Mouse (Mus musculus): ENCODE results near the gene Atg10. TPM values are rescaled to one million over a fixed set of nuclear protein-coding genes. Genes with fewer than 3 reads are reported as not detected.
"Not testable (repeated sequence)": the region's sequence is repeated elsewhere in the genome, so short reads cannot be mapped to it uniquely, and the experiment has no call there.

Atg10 gene
- polyA plus RNA-seq, 1 experiment from 2014 or later: 15.8 TPM

DNA sequence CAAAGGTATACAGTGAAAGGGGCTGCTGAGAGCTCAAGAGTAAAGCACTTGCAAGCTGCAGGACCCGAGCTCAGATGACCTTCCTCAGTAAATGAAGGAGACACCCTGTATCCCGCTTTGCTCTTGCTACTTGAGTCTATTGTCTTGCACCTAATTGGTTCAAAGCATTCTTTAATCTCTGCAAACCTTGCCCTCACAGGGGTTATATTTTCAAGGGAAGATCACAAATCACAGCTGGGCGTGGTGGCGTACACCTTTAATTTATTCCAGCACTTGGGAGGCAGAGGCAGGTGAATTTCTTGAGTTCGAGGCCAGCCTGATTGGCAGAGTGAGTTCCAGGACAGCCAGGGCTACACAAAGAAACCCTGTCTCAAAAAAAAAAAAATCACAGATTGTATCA, 298.6 kb downstream of the Atg10 start:
- H3K4me3 ChIP-seq: no peak overlapping the region
- 94% methylated on average over 5 of the region's 5 CpGs for WGBS
- H3K36me3 ChIP-seq: peaks cover 41% of the 10 kb centered on the region
- H3K27me3 ChIP-seq: no peaks in the 10 kb centered on the region
- no peaks in the 10 kb centered on the region for H3K9me3 ChIP-seq
- no peak for ATAC-seq (ENCODE audit: low FRiP score, low read depth)
- H3K4me1 ChIP-seq: peaks cover 6% of the 10 kb centered on the region; the same call in 1 of the 2 replicates
- no peak overlapping the region for H3K27ac ChIP-seq (replicated peaks)
- no peak overlapping the region for H3K4me2 ChIP-seq (replicated peaks)
- no peak overlapping the region for H3K9ac ChIP-seq (replicated peaks)

GRCm38 (mm10) chr13:90924072-90924471, 299.7 kb downstream of the Atg10 start:
- ATAC-seq (ENCODE audit: low FRiP score, low read depth): no peak
- H3K4me1 ChIP-seq: peaks cover 6% of the 10 kb centered on the region; the same call in 1 of the 2 replicates
- H3K27me3 ChIP-seq: no peaks in the 10 kb centered on the region
- H3K9ac ChIP-seq (replicated peaks): peak overlapping the region; percentile 91
- no peaks in the 10 kb centered on the region for H3K9me3 ChIP-seq
- peak overlapping the region; percentile 67 for H3K4me2 ChIP-seq (replicated peaks)
- peak overlapping the region; percentile 77 for H3K4me3 ChIP-seq
- H3K36me3 ChIP-seq: peaks cover 41% of the 10 kb centered on the region
- H3K27ac ChIP-seq (replicated peaks): no peak overlapping the region
- 48% methylated on average over 9 of the region's 9 CpGs for WGBS

- H3K9me3 ChIP-seq; ATAC-seq (ENCODE audit: low FRiP score, low read depth); H3K27me3 ChIP-seq; H3K4me1 ChIP-seq; H3K27ac ChIP-seq (replicated peaks): not testable (repeated sequence)
- H3K4me2 ChIP-seq (replicated peaks): peak overlapping the region; percentile 67
- H3K9ac ChIP-seq (replicated peaks): peak overlapping the region; percentile 91
- H3K4me3 ChIP-seq: peak overlapping the region; percentile 77
- WGBS: 1% methylated on average over 13 of the region's 13 CpGs
- H3K36me3 ChIP-seq: peaks cover 38% of the 10 kb centered on the region
Observed at GRCm38 (mm10) chr13:90923617-90924016, 300.2 kb downstream of the Atg10 start.

DNA sequence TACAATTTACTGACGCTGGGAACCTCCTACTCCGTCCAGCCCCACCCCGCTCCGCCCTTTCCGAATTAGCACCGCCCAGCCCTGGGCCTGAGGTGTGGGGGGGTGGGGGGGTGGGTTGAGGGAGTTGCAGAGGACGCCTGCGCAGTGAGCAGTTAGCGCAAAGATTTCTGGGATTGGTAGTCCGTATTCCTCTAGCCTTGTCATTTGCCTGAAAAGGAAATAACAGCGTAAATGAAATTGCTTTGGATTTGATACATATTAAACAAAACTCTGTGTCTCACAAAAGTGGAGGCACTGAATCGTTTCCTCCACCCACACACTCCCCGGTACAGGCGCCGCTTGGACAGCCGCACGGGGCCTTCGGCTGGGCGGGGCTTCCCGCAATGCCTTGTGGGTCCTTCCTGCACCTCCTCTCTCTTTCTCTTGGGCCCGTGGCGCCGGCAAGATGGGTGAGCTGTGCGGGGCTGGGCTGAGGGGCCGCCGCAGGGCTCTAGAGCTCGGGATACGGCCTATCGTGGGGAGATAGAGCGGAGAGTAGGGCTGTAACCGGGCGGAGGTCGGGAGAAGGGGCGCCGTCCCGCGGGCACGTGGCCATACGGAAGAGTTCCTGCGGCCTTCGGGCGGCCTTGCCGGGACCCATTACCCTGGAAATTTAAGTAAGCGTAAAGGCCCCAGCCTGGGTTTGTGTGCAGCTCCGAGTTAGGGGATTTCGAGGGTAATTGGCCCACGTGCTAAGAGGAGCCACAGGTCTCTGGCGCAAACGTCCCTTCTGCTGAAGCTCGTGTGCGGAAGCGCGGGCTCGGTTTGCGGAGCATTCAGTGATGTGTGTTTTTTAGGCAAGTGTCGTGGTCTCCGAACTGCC, 300.8 kb downstream of the Atg10 start, which contains the start of gene Rps23:
TSS of gene Rps23 (plus strand) at position 208 of the 862 bp plus-strand sequence.
- H3K4me1 ChIP-seq: peaks cover 6% of the 10 kb centered on the region; the same call in 1 of the 2 replicates
- peaks cover 32% of the 10 kb centered on the region for H3K36me3 ChIP-seq
- WGBS: under 1% methylated on average over 57 of the region's 57 CpGs
- H3K9ac ChIP-seq (replicated peaks): peak within 1 kb of the TSS; percentile 91
- H3K27me3 ChIP-seq: no peaks in the 10 kb centered on the region
- peak within 1 kb of the TSS; percentile 77 for H3K4me3 ChIP-seq
- peak within 1 kb of the TSS; percentile 67 for H3K27ac ChIP-seq (replicated peaks)
- ATAC-seq (ENCODE audit: low FRiP score, low read depth): peak; percentile 98
- peak within 1 kb of the TSS; percentile 67 for H3K4me2 ChIP-seq (replicated peaks)
- no peaks in the 10 kb centered on the region for H3K9me3 ChIP-seq

GRCm38 (mm10) chr13:90914721-90915120, 309.0 kb downstream of the Atg10 start:
- H3K27ac ChIP-seq (replicated peaks): no peak overlapping the region
- H3K9ac ChIP-seq (replicated peaks): no peak overlapping the region
- no peaks in the 10 kb centered on the region for H3K36me3 ChIP-seq
- H3K4me1 ChIP-seq: peaks cover 13% of the 10 kb centered on the region
- ATAC-seq (ENCODE audit: low FRiP score, low read depth): no peak
- H3K4me3 ChIP-seq: no peak overlapping the region
- 95% methylated on average over 4 of the region's 4 CpGs for WGBS
- no peak overlapping the region for H3K4me2 ChIP-seq (replicated peaks)
- H3K27me3 ChIP-seq: no peaks in the 10 kb centered on the region
- H3K9me3 ChIP-seq: no peaks in the 10 kb centered on the region

GRCm38 (mm10) chr13:90913675-90914192, 310.0 kb downstream of the Atg10 start:
- no peak overlapping the region for H3K4me2 ChIP-seq (replicated peaks)
- no peak overlapping the region for H3K9ac ChIP-seq (replicated peaks)
- 0 out of 2 replicates have a peak, but pooled peaks have one; percentile 23 for ATAC-seq (ENCODE audit: low FRiP score, low read depth)
- no peaks in the 10 kb centered on the region for H3K27me3 ChIP-seq
- no peaks in the 10 kb centered on the region for H3K9me3 ChIP-seq
- 46% methylated on average over 7 of the region's 7 CpGs for WGBS
- no peaks in the 10 kb centered on the region for H3K36me3 ChIP-seq
- no peak overlapping the region for H3K4me3 ChIP-seq
- peak overlapping the region; percentile 20; the same call in 1 of the 2 replicates for H3K27ac ChIP-seq (replicated peaks)
- H3K4me1 ChIP-seq: peaks cover 13% of the 10 kb centered on the region

GRCm38 (mm10) chr13:90912760-90913674, 310.8 kb downstream of the Atg10 start:
- no peaks in the 10 kb centered on the region for H3K36me3 ChIP-seq
- peak; percentile 39; the same call in 1 of the 2 replicates for ATAC-seq (ENCODE audit: low FRiP score, low read depth)

GRCm38 (mm10) chr13:90907376-90907775, 316.4 kb downstream of the Atg10 start:
- H3K9ac ChIP-seq (replicated peaks): no peak overlapping the region
- no peaks in the 10 kb centered on the region for H3K4me1 ChIP-seq
- no peak overlapping the region for H3K4me2 ChIP-seq (replicated peaks)
- ATAC-seq (ENCODE audit: low FRiP score, low read depth): 0 out of 2 replicates have a peak, but pooled peaks have one; percentile 12
- H3K4me3 ChIP-seq: no peak overlapping the region
- WGBS: 86% methylated on average over 12 of the region's 12 CpGs
- no peaks in the 10 kb centered on the region for H3K36me3 ChIP-seq
- no peak overlapping the region for H3K27ac ChIP-seq (replicated peaks)
- H3K27me3 ChIP-seq: no peaks in the 10 kb centered on the region
- no peaks in the 10 kb centered on the region for H3K9me3 ChIP-seq

More at GRCm38 (mm10) chr13:90912760-90913674, 310.8 kb downstream of the Atg10 start:
- Histone ChIP-seq H3K4me1 (peaks cover 13% of the 10 kb centered on the region), H3K27me3 (no peaks in the 10 kb centered on the region), H3K4me3 (no peak overlapping the region), H3K4me2 (replicated peaks) (no peak overlapping the region), H3K27ac (replicated peaks) (0 out of 2 replicates have a peak overlapping the region, but pooled peaks have one; percentile 20), H3K9me3 (no peaks in the 10 kb centered on the region), H3K9ac (replicated peaks) (no peak overlapping the region)
- WGBS: 63% methylated on average over 17 of the region's 17 CpGs

GRCm38 (mm10) chr13:90905176-90905575, 318.6 kb downstream of the Atg10 start, which contains the start of gene Atp6ap1l:
Atp6ap1l (minus strand) TSS chr13:90905355.
- no peaks in the 10 kb centered on the region for H3K36me3 ChIP-seq
- H3K9me3 ChIP-seq: no peaks in the 10 kb centered on the region
- no peaks in the 10 kb centered on the region for H3K27me3 ChIP-seq
- H3K4me3 ChIP-seq: no peak within 1 kb of the TSS
- H3K9ac ChIP-seq (replicated peaks): no peak within 1 kb of the TSS
- no peak within 1 kb of the TSS for H3K4me2 ChIP-seq (replicated peaks)
- 85% methylated on average over 5 of the region's 5 CpGs for WGBS
- H3K4me1 ChIP-seq: no peaks in the 10 kb centered on the region
- ATAC-seq (ENCODE audit: low FRiP score, low read depth): no peak
- no peak within 1 kb of the TSS for H3K27ac ChIP-seq (replicated peaks)

DNA sequence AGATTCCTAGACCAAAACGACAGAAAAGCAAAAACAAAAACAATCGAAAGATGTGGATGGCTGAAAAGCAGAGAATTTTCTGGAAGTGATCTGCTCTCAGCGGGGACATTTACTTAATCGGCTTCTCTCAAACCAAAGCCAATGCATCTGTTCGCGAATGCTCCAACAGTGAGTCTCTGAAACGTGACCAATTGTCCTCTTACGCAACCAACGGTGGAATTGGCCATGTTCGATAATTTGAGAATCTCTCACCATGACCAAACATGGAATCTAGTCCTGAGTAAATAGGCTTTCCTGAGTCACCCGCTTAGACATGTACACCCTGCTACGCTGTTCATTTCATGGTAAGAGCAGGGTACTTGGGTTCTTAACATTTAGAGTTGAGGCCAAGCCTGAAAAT, 326.9 kb downstream of the Atg10 start:
- 88% methylated on average over 12 of the region's 12 CpGs for WGBS
- H3K9me3 ChIP-seq: no peaks in the 10 kb centered on the region
- H3K4me2 ChIP-seq (replicated peaks): no peak overlapping the region
- no peak for ATAC-seq (ENCODE audit: low FRiP score, low read depth)
- no peak overlapping the region for H3K27ac ChIP-seq (replicated peaks)
- H3K4me3 ChIP-seq: no peak overlapping the region
- H3K27me3 ChIP-seq: no peaks in the 10 kb centered on the region
- H3K4me1 ChIP-seq: no peaks in the 10 kb centered on the region
- no peak overlapping the region for H3K9ac ChIP-seq (replicated peaks)
- H3K36me3 ChIP-seq: no peaks in the 10 kb centered on the region

- H3K4me2 ChIP-seq (replicated peaks): no peak overlapping the region
- H3K36me3 ChIP-seq: no peaks in the 10 kb centered on the region
- no peaks in the 10 kb centered on the region for H3K27me3 ChIP-seq
- H3K27ac ChIP-seq (replicated peaks): no peak overlapping the region
- H3K9me3 ChIP-seq: no peaks in the 10 kb centered on the region
- ATAC-seq (ENCODE audit: low FRiP score, low read depth): no peak
- no peaks in the 10 kb centered on the region for H3K4me1 ChIP-seq
- WGBS: 15% methylated on average over 2 of the region's 2 CpGs
- no peak overlapping the region for H3K9ac ChIP-seq (replicated peaks)
- H3K4me3 ChIP-seq: no peak overlapping the region
Observed at GRCm38 (mm10) chr13:90896098-90896497, 327.7 kb downstream of the Atg10 start.

Measured in midbrain, embryonic 12.5 days (tissue).